Mouse (Mus musculus): ENCODE results near the gene Tmem72. TPM values are rescaled to one million over a fixed set of nuclear protein-coding genes. Genes with fewer than 3 reads are reported as not detected.

The Tmem72 gene
- polyA plus RNA-seq, 1 experiment from 2014 or later: 0.07 TPM

DNA sequence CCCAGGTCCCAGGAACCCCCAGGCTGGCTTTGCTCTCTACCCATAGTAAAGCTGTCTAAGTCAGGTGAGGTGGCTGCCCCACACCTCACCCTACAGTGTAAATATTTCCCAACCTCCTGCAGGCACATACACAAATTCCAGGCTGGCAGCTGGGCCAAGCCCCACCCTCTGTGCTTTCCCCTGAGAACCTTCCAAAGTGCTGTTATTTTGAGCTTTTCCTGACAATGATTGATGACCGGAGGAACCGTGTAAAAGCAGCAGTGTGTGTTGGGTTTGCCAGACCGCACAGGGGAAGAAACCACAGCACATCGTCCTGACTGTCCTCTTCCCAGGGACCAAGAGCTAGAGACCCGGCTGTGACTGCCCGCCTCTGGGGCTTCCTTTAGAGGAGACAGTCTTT lies 66.3 kb downstream of the Tmem72 start, which contains the start of gene Depp1:
Gene Depp1, plus strand, starts transcription at position 204 of the 400 bp plus-strand sequence.
- peak; percentile 90 for ATAC-seq (ENCODE audit: insufficient read depth)
- Histone ChIP-seq H3K27ac (ENCODE audit: low read depth) (peak within 1 kb of the TSS; percentile 44; the same call in 1 of the 2 replicates), H3K9ac (0 out of 2 replicates have a peak within 1 kb of the TSS, but pooled peaks have one; percentile 20), H3K27me3 (ENCODE audit: insufficient read depth, low read length) (no peaks in the 10 kb centered on the region), H3K36me3 (ENCODE audit: insufficient read depth) (no peaks in the 10 kb centered on the region), H3K4me3 (ENCODE audit: low read depth, low read length) (peak within 1 kb of the TSS; percentile 17; the same call in 1 of the 2 replicates), H3K4me1 (ENCODE audit: insufficient read depth) (no peaks in the 10 kb centered on the region), H3K4me2 (peak within 1 kb of the TSS; percentile 43), H3K9me3 (ENCODE audit: low read depth, low read length) (no peaks in the 10 kb centered on the region)
- no peak for TF ChIP-seq CTCF (IDR thresholded peaks at IDR 0.05; ENCODE audit: low read depth)
- peak; percentile 68 for DNase-seq
- WGBS: 10% methylated on average over 6 of the region's 6 CpGs

DNA sequence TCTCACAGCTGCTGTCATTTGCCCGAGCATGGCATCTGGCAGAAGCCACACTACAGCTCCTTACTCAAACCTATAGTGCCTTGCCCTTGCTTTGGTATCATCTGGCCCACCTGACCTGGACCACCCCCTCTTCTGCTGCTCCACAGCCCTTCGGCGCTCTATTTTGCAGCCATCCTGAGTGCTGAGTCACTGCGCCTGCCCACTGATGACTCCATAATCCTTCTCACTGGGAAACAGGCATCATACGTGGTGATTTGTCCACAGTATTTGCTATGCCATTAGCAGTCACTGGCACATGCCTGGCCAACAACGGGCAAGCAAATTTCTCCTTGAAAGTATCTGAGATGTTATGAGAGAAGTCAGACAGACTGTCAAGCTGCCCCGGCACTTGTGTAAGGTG lies 66.9 kb downstream of the Tmem72 start:
- no peak overlapping the region for H3K9ac ChIP-seq
- H3K27ac ChIP-seq (ENCODE audit: low read depth): peak overlapping the region; percentile 44; the same call in 1 of the 2 replicates
- no peak overlapping the region for H3K4me3 ChIP-seq (ENCODE audit: low read depth, low read length)
- H3K36me3 ChIP-seq (ENCODE audit: insufficient read depth): no peaks in the 10 kb centered on the region
- no peaks in the 10 kb centered on the region for H3K27me3 ChIP-seq (ENCODE audit: insufficient read depth, low read length)
- DNase-seq (no peak), ATAC-seq (ENCODE audit: insufficient read depth) (no peak)
- WGBS: 52% methylated on average over 7 of the region's 7 CpGs
- no peak for TF ChIP-seq CTCF (IDR thresholded peaks at IDR 0.05; ENCODE audit: low read depth)
- no peaks in the 10 kb centered on the region for H3K4me1 ChIP-seq (ENCODE audit: insufficient read depth)
- H3K4me2 ChIP-seq: no peak overlapping the region
- no peaks in the 10 kb centered on the region for H3K9me3 ChIP-seq (ENCODE audit: low read depth, low read length)

- DNase-seq (no peak), ATAC-seq (ENCODE audit: insufficient read depth) (no peak)
- H3K9ac ChIP-seq: no peak overlapping the region
- H3K27me3 ChIP-seq (ENCODE audit: insufficient read depth, low read length): no peaks in the 10 kb centered on the region
- no peak overlapping the region for H3K27ac ChIP-seq (ENCODE audit: low read depth)
- H3K4me1 ChIP-seq (ENCODE audit: insufficient read depth): no peaks in the 10 kb centered on the region
- no peak overlapping the region for H3K4me2 ChIP-seq
- TF ChIP-seq CTCF (IDR thresholded peaks at IDR 0.05; ENCODE audit: low read depth): no peak
- WGBS: 83% methylated on average over 12 of the region's 12 CpGs
- H3K36me3 ChIP-seq (ENCODE audit: insufficient read depth): no peaks in the 10 kb centered on the region
- H3K4me3 ChIP-seq (ENCODE audit: low read depth, low read length): no peak overlapping the region
- H3K9me3 ChIP-seq (ENCODE audit: low read depth, low read length): no peaks in the 10 kb centered on the region
Measured at GRCm38 (mm10) chr6:116647763-116648162, 69.0 kb downstream of the Tmem72 start.

- H3K4me3 ChIP-seq (ENCODE audit: low read depth, low read length): no peak overlapping the region
- no peak overlapping the region for H3K27ac ChIP-seq (ENCODE audit: low read depth)
- H3K4me1 ChIP-seq (ENCODE audit: insufficient read depth): no peaks in the 10 kb centered on the region
- 40% methylated on average over 3 of the region's 3 CpGs for WGBS
- ATAC-seq (ENCODE audit: insufficient read depth) (peak; percentile 78), DNase-seq (no peak)
- no peak overlapping the region for H3K9ac ChIP-seq
- H3K36me3 ChIP-seq (ENCODE audit: insufficient read depth): no peaks in the 10 kb centered on the region
- H3K9me3 ChIP-seq (ENCODE audit: low read depth, low read length): no peaks in the 10 kb centered on the region
- H3K4me2 ChIP-seq: no peak overlapping the region
- H3K27me3 ChIP-seq (ENCODE audit: insufficient read depth, low read length): no peaks in the 10 kb centered on the region
- no peak for TF ChIP-seq CTCF (IDR thresholded peaks at IDR 0.05; ENCODE audit: low read depth)
Measured at GRCm38 (mm10) chr6:116644335-116644734, 72.4 kb downstream of the Tmem72 start.

DNA sequence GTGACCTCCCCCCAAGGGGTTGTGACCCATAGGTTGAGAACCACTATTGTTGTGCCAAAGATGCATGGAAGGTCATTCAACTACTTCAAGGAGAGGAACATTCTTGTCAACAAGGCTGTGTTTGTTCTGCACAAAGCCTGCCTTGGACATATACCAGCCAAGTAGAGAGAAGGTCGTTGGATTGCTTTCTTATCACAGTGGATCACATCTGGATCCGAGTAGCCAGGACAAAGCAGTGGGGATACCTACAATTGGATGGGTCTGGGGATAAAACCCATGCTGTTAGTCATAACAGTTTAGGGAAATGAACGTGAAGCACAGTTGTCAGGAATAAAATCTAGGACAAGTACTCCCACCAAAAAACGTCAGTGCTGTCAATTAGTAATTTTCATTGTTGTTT lies 72.8 kb downstream of the Tmem72 start:
- H3K27ac ChIP-seq (ENCODE audit: low read depth): no peak overlapping the region
- DNase-seq (no peak), ATAC-seq (ENCODE audit: insufficient read depth) (no peak)
- H3K36me3 ChIP-seq (ENCODE audit: insufficient read depth): no peaks in the 10 kb centered on the region
- no peak overlapping the region for H3K4me3 ChIP-seq (ENCODE audit: low read depth, low read length)
- H3K4me2 ChIP-seq: no peak overlapping the region
- 45% methylated on average over 4 of the region's 4 CpGs for WGBS
- no peaks in the 10 kb centered on the region for H3K9me3 ChIP-seq (ENCODE audit: low read depth, low read length)
- H3K9ac ChIP-seq: no peak overlapping the region
- no peaks in the 10 kb centered on the region for H3K27me3 ChIP-seq (ENCODE audit: insufficient read depth, low read length)
- no peaks in the 10 kb centered on the region for H3K4me1 ChIP-seq (ENCODE audit: insufficient read depth)
- TF ChIP-seq CTCF (IDR thresholded peaks at IDR 0.05; ENCODE audit: low read depth): no peak

DNA sequence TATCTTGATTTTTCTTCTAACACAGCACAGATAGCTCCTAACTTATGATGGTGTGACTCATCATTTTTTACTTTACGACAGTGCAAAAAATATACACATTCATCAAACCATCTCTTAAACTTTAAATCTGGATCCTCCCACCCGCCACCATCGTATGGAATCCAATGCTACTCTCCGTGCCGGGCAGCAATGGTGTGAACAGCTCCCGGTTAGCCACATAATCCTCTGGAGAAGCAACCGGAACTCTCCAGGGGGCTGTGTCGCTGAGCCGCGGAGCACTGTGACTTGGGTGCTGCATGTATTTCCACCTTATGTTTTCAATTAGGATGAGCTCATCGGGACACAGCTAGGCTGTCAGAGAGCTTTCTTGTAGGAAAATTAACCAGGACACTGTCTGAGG lies 73.8 kb downstream of the Tmem72 start:
- no peak overlapping the region for H3K4me2 ChIP-seq
- no peaks in the 10 kb centered on the region for H3K27me3 ChIP-seq (ENCODE audit: insufficient read depth, low read length)
- no peak overlapping the region for H3K9ac ChIP-seq
- H3K9me3 ChIP-seq (ENCODE audit: low read depth, low read length): no peaks in the 10 kb centered on the region
- H3K4me1 ChIP-seq (ENCODE audit: insufficient read depth): no peaks in the 10 kb centered on the region
- H3K36me3 ChIP-seq (ENCODE audit: insufficient read depth): no peaks in the 10 kb centered on the region
- no peak overlapping the region for H3K27ac ChIP-seq (ENCODE audit: low read depth)
- DNase-seq: no peak
- H3K4me3 ChIP-seq (ENCODE audit: low read depth, low read length): no peak overlapping the region
- ATAC-seq (ENCODE audit: insufficient read depth): no peak
- 72% methylated on average over 11 of the region's 11 CpGs for WGBS
- TF ChIP-seq CTCF (IDR thresholded peaks at IDR 0.05; ENCODE audit: low read depth): no peak

DNA sequence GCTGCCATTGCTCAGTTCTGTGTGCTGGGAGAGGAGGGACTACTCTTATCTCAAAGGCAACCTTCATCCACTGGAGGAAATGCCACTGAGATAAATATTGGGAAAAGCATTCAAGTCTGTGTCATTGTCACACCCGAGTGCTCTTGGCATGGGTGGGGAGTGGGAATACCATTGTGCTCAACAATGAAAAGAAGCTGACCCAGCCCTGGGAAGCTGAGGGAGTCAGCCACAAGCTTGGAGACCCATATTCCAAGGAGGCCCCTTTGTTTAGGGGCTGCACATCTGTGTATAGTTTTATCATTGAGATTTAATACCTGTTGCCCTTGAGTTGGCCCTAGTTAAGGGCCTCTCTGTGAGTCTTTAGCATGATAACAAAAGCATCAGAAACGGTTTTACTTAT lies 77.0 kb downstream of the Tmem72 start:
- no peaks in the 10 kb centered on the region for H3K9me3 ChIP-seq (ENCODE audit: low read depth, low read length)
- no peaks in the 10 kb centered on the region for H3K27me3 ChIP-seq (ENCODE audit: insufficient read depth, low read length)
- ATAC-seq (ENCODE audit: insufficient read depth): no peak
- H3K4me1 ChIP-seq (ENCODE audit: insufficient read depth): no peaks in the 10 kb centered on the region
- DNase-seq: no peak
- H3K4me2 ChIP-seq: no peak overlapping the region
- H3K36me3 ChIP-seq (ENCODE audit: insufficient read depth): no peaks in the 10 kb centered on the region
- TF ChIP-seq CTCF (IDR thresholded peaks at IDR 0.05; ENCODE audit: low read depth): no peak
- no peak overlapping the region for H3K4me3 ChIP-seq (ENCODE audit: low read depth, low read length)
- no peak overlapping the region for H3K9ac ChIP-seq
- no peak overlapping the region for H3K27ac ChIP-seq (ENCODE audit: low read depth)
- 52% methylated on average over 2 of the region's 2 CpGs for WGBS

DNA sequence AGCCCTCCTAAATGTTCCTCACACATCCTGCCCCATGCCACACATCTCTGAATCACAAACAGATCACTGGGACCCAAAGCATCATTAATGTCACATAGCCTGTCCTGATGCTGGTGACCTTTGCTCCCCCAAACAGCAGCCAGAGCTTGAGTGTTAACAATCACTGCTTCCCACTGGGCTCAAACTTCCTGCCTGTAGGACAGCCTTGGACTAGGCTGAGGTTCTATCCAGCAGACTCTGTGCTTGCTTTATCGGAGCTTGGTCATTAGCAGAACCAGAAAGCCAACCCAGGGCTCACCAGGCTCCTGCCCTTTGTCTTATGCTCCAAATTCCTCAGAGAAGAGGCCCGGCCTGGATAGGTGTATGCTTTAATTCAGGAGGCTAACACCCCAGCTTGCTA lies 77.8 kb downstream of the Tmem72 start:
- H3K9me3 ChIP-seq (ENCODE audit: low read depth, low read length): no peaks in the 10 kb centered on the region
- 75% methylated on average over 2 of the region's 2 CpGs for WGBS
- DNase-seq: no peak
- ATAC-seq (ENCODE audit: insufficient read depth): no peak
- H3K4me1 ChIP-seq (ENCODE audit: insufficient read depth): no peaks in the 10 kb centered on the region
- no peaks in the 10 kb centered on the region for H3K27me3 ChIP-seq (ENCODE audit: insufficient read depth, low read length)
- TF ChIP-seq CTCF (IDR thresholded peaks at IDR 0.05; ENCODE audit: low read depth): no peak
- no peak overlapping the region for H3K27ac ChIP-seq (ENCODE audit: low read depth)
- H3K36me3 ChIP-seq (ENCODE audit: insufficient read depth): no peaks in the 10 kb centered on the region
- H3K4me2 ChIP-seq: no peak overlapping the region
- no peak overlapping the region for H3K9ac ChIP-seq
- H3K4me3 ChIP-seq (ENCODE audit: low read depth, low read length): no peak overlapping the region
